Mouse (Mus musculus) limb, embryonic 11.5 days (tissue): ENCODE measurements around the gene Cyp2c67. TPM values are rescaled to one million over a fixed set of nuclear protein-coding genes. Genes with fewer than 3 reads are reported as not detected.
"Not testable (repeated sequence)": the region's sequence is repeated elsewhere in the genome, so short reads cannot be mapped to it uniquely, and the experiment has no call there.

Experiments used
- ATAC-seq: fragments of 200-750 bp; cut with Nextera tagmentation; 2 replicates; pipeline ENCODE4 v1.8.0; 2017; ENCODE audit warnings: low read depth; ENCODE audit not compliant: insufficient number of reproducible peaks, low FRiP score, low TSS enrichment
- DNase-seq: peaks from one replicate; pipeline ENCODE4 v3.0.0-alpha.2; 2015; ENCODE audit warnings: low spot score
- H3K27ac ChIP-seq: fragments of 300-500 bp; sonication (generic); replicated peaks from 2 replicates; pipeline ENCODE4 v1.5.1; 2014; ENCODE audit warnings: low read depth, mild to moderate bottlenecking, low read length
- H3K27me3 ChIP-seq: fragments of 300-500 bp; sonication (generic); 2 replicates; pipeline ENCODE4 v1.6.1; 2014; ENCODE audit warnings: mild to moderate bottlenecking, low read length, mixed read lengths; ENCODE audit not compliant: control insufficient read depth, insufficient read depth
- H3K36me3 ChIP-seq: fragments of 300-500 bp; sonication (generic); 2 replicates; pipeline ENCODE4 v1.6.1; 2014; ENCODE audit warnings: mild to moderate bottlenecking, low read length, moderate library complexity, mixed read lengths; ENCODE audit not compliant: control insufficient read depth, insufficient read depth
- H3K4me1 ChIP-seq: fragments of 300-500 bp; sonication (generic); 2 replicates; pipeline ENCODE4 v1.6.1; 2014; ENCODE audit warnings: low read length, mixed read lengths; ENCODE audit not compliant: control insufficient read depth, insufficient read depth
- H3K4me2 ChIP-seq: fragments of 300-500 bp; sonication (generic); 2 replicates; pipeline ENCODE4 v1.6.1; 2014; ENCODE audit warnings: low read depth, mild to moderate bottlenecking, moderate library complexity; ENCODE audit not compliant: severe bottlenecking
- H3K4me3 ChIP-seq: fragments of 300-500 bp; sonication (generic); 2 replicates; pipeline ENCODE4 v1.5.1; 2014; ENCODE audit warnings: low read depth, low read length
- H3K9ac ChIP-seq: fragments of 300-500 bp; sonication (generic); 2 replicates; pipeline ENCODE4 v1.6.1; 2014; ENCODE audit warnings: mild to moderate bottlenecking, low read length
- H3K9me3 ChIP-seq: fragments of 300-500 bp; sonication (generic); 2 replicates; pipeline ENCODE4 v1.6.1; 2016; ENCODE audit warnings: low read length; ENCODE audit not compliant: control insufficient read depth
- WGBS: fragments of 180-500 bp; shearing (Covaris S2); extraction: QIAGEN DNeasy Blood & Tissue Kit; methylation state at CpG from one replicate; pipeline ENCODE4 v1.1.7; 2014; 5-methylcytosine and 5-hydroxymethylcytosine counted together
- polyA plus RNA-seq: library from polyadenylated mRNA; unstranded; fragments of >200 nt; fragmentation: Nextera tagmentation; extraction: Ambion mirVana; gene quantifications from 2 replicates; pipeline ENCODE4 v1.2.1, GENCODE M21; 2014

Gene Cyp2c67
- not detected in 2 replicates for polyA plus RNA-seq

DNA sequence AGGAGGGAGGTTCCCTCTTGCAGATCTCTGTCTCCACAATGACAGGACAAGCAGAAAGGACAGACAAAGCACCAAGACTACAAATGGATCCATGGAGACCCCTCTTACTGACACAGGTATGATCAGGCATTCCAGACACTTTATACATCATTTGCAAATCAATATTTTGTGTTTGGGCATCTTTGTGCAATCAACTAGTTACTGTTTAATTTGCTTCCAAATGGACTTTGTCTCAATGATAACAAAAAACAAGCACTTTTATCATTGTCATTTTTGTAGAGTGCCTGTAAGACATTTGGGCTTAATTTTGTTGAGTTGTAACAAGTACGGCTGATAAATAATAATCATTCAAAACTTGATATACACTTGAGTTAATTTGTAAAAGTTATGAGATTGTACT, at the start of gene Cyp2c67:
TSS of gene Cyp2c67 (minus strand) at position 114 of the 400 bp plus-strand sequence.
- no peak for DNase-seq
- H3K36me3 ChIP-seq, result no peaks in the 10 kb centered on the region
- H3K4me2 ChIP-seq, result no peak within 1 kb of the TSS
- H3K9ac ChIP-seq, result no peak within 1 kb of the TSS
- WGBS, result 94% methylated on average over 1 of the region's 1 CpGs
- H3K27ac ChIP-seq, result no peak within 1 kb of the TSS
- no peaks in the 10 kb centered on the region; the same call in 1 of the 2 replicates for H3K9me3 ChIP-seq
- H3K4me3 ChIP-seq, result no peak within 1 kb of the TSS
- no peaks in the 10 kb centered on the region for H3K27me3 ChIP-seq
- no peak for ATAC-seq
- no peaks in the 10 kb centered on the region for H3K4me1 ChIP-seq

DNA sequence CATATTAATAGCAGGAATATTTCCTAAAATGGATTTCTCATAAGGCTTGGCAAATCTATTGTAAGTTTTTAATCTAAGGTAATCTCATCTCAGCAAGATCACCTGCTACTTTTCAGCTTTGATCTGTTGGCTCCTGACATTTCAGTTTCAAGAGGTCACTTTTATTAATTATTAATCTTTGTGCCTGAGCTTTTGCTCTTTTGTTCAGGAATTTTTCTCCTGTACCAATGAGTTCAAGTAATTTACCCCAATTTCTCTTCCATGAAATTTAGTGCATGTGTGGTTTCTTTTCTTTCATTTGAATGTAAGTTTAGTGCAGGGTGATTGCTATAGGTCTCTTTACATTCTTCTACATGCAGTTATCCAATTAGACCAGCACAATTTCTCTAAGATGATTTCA, 16.8 kb upstream of the Cyp2c67 start:
- not testable (repeated sequence) for H3K36me3 ChIP-seq, ATAC-seq, H3K4me1 ChIP-seq, H3K4me2 ChIP-seq, H3K27ac ChIP-seq, H3K4me3 ChIP-seq, H3K9ac ChIP-seq, H3K27me3 ChIP-seq, DNase-seq, H3K9me3 ChIP-seq

DNA sequence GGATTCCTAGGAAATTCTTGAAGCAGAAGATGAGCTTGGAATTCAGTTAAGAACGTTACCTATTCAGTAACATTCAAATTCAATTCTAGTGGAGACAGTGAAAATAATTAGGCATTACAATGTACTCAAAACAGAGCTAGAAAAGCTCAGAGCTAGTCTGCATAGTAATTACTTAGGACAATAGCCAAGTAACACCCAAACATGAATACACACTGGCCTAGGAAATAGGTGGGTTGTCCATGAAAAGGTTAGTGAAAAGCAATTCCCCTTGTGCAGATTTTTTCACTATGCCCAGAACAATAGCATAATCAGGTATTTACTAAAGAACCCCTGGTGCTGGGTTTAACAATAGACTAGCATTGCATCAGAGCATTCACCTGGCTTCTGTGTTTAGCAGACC, 3.5 kb upstream of the Cyp2c67 start:
- ATAC-seq (no peak), DNase-seq (no peak)
- Histone ChIP-seq H3K4me2 (no peak overlapping the region), H3K27me3 (no peaks in the 10 kb centered on the region), H3K4me3 (no peak overlapping the region), H3K4me1 (no peaks in the 10 kb centered on the region), H3K36me3 (no peaks in the 10 kb centered on the region), H3K9me3 (no peaks in the 10 kb centered on the region; the same call in 1 of the 2 replicates), H3K9ac (no peak overlapping the region), H3K27ac (no peak overlapping the region)
- WGBS, result 63% methylated on average over 1 of the region's 1 CpGs

DNA sequence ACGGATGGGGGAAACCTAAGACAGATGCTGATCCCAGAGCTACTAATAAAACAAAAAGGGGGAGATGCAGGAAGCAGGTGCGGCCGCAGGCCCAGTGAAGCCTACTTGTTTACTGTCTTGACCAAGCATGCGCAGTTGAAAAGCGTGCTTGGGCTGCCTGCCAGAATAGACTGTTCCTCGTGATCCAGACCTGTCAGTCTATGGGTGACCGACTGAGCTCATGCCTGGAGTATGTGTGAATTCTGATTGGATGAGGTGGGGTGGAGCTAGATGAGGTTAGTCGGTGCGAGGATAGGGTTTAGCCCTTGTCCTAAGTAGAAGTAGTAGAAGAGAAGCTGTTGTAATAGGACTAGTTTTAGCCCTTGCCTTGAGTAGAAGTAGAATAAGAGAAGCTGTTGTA, 1.3 kb downstream of the Cyp2c67 start:
- no peaks in the 10 kb centered on the region; the same call in 1 of the 2 replicates for H3K9me3 ChIP-seq
- no peak overlapping the region for H3K4me2 ChIP-seq
- WGBS, result 93% methylated on average over 9 of the region's 9 CpGs
- no peak for DNase-seq
- ATAC-seq, result no peak
- no peaks in the 10 kb centered on the region for H3K4me1 ChIP-seq
- no peaks in the 10 kb centered on the region for H3K36me3 ChIP-seq
- H3K9ac ChIP-seq, result no peak overlapping the region
- H3K4me3 ChIP-seq, result no peak overlapping the region
- H3K27ac ChIP-seq, result no peak overlapping the region
- no peaks in the 10 kb centered on the region for H3K27me3 ChIP-seq

DNA sequence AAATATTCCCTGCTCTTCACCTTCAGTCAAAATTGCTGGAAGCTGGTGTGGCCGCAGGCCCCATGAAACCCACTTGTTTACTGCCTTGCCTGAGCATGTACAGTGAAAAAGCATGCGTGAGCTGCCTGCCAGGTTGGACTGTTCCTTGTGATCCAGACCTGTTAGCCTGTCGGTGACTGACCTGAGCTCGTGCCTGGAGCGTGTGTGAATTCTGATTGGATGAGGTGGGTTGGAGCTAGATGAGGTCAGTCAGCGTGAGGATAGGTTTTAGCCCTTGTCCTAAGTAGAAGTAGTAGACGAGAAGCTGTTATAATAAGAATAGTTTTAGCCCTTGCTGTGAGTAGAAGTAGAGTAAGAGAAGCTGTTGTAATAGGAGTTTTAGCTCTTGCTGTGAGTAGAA, 4.3 kb downstream of the Cyp2c67 start:
- not testable (repeated sequence) for H3K4me3 ChIP-seq, H3K9ac ChIP-seq, H3K27ac ChIP-seq, H3K27me3 ChIP-seq, H3K9me3 ChIP-seq, DNase-seq, H3K4me1 ChIP-seq, H3K36me3 ChIP-seq, ATAC-seq, H3K4me2 ChIP-seq
- 89% methylated on average over 7 of the region's 7 CpGs for WGBS

Other genes starting within 250 kb of the Cyp2c67 start
- gene Cyp2c38, start 186.0 kb downstream of the Cyp2c67 start, polyA plus RNA-seq, result not detected in 2 replicates
- gene Cyp2c39, start 138.2 kb downstream of the Cyp2c67 start, polyA plus RNA-seq, result not detected in 2 replicates
- gene Cyp2c68, start 92.0 kb upstream of the Cyp2c67 start, polyA plus RNA-seq, result 0.11 TPM in 1 of 2 replicates, not detected in the other
- gene Cyp2c40, start 163.8 kb upstream of the Cyp2c67 start, polyA plus RNA-seq, result not detected in 2 replicates
- not detected in 2 replicates for gene Cyp2c69, start 237.7 kb upstream of the Cyp2c67 start, polyA plus RNA-seq